Mouse (Mus musculus) liver, adult 2 months (tissue): ENCODE measurements around the gene Tmem209.

Experiments
- CTCF ChIP-seq: fragments of 200-500 bp; IDR thresholded peaks from 2 replicates; pipeline ENCODE4 v1.5.1; 2011; ENCODE audit warnings: low read depth, low read length, control low read depth
- POLR2A ChIP-seq: fragments of 200-500 bp; IDR thresholded peaks from 2 replicates; pipeline ENCODE4 v1.6.1; 2011; ENCODE audit warnings: low read length, control low read depth; ENCODE audit not compliant: insufficient read depth; ENCODE audit errors: extremely low read depth

- TF ChIP-seq POLR2A, result no peak
- TF ChIP-seq CTCF, result no peak
Measured at GRCm38 (mm10) chr6:30486504-30486903, 23.1 kb downstream of the Tmem209 start.
